Mouse (Mus musculus): Measurements from ENCODE around the gene Setdb2. TPM values are rescaled to one million over a fixed set of nuclear protein-coding genes. Genes with fewer than 3 reads are reported as not detected.
"Not testable (repeated sequence)": the region's sequence is repeated elsewhere in the genome, so short reads cannot be mapped to it uniquely, and the experiment has no call there.

Gene Setdb2
- total RNA-seq, 2 experiments from 2014 or later, result 3.8 to 4.0 TPM

- DNase-seq (ENCODE audit: extremely low spot score in 1 of 2, low spot score in 2 of 2), result no peak
- intact Hi-C loops (cut with DNase I), result no loop called here
Measured at GRCm38 (mm10) chr14:59395281-59395680, 45.4 kb downstream of the Setdb2 start, which contains the start of gene Phf11c. TSS of gene Phf11c (minus strand) at chr14:59395381.

DNA sequence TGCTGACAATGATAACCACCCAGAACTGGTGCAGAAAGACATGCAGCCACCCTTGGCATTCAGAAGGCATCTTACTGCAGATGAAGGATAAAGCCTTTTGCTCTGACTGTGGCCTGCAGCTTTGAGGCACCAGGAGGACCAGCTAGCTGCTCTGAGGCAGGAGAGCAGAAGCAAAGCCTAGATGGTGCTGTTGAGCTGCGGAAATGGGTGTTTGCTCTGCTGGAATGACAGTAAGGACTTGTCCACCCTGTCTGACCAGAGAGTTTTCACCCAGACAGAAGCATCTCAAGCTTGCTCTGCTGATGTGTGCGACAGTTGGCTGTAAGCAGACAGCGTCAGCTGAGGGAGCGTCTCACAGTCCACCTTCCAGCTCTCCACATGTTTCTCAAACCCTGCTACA is 50.5 kb downstream of the Setdb2 start:
- DNase-seq (ENCODE audit: extremely low spot score in 1 of 2, low spot score in 2 of 2), result peak in 1 of 2 experiments; percentile 14
- intact Hi-C loops (cut with DNase I), result not testable (repeated sequence)

DNA sequence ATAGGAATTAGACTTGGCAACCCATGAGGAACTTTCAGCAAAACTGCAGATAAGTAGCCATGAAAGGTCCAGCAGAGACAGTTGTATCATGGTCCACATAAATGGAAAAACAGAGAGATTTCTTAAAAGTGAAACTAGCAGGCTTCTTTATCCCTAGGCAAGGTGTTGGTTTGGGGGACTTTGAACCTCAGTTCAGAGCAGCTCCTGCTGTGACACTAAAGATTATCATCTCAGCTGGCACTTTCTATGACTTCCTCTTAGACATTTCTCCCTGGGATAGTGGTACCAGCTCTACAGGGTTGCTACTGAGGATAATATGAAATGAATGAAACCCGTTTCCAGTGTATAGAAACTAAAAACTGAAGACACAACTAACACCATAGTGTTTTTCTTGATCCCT is 51.2 kb downstream of the Setdb2 start:
- intact Hi-C loops (cut with DNase I), result loop anchor here (5.0 kb wide), 1 partner anchor 168 kb away; no protein-coding TSS in a partner anchor
- no peak for DNase-seq (ENCODE audit: extremely low spot score in 1 of 2, low spot score in 2 of 2)

- intact Hi-C loops (cut with DNase I), result no loop called here
Measured at GRCm38 (mm10) chr14:59370348-59371068, 70.2 kb downstream of the Setdb2 start.

DNA sequence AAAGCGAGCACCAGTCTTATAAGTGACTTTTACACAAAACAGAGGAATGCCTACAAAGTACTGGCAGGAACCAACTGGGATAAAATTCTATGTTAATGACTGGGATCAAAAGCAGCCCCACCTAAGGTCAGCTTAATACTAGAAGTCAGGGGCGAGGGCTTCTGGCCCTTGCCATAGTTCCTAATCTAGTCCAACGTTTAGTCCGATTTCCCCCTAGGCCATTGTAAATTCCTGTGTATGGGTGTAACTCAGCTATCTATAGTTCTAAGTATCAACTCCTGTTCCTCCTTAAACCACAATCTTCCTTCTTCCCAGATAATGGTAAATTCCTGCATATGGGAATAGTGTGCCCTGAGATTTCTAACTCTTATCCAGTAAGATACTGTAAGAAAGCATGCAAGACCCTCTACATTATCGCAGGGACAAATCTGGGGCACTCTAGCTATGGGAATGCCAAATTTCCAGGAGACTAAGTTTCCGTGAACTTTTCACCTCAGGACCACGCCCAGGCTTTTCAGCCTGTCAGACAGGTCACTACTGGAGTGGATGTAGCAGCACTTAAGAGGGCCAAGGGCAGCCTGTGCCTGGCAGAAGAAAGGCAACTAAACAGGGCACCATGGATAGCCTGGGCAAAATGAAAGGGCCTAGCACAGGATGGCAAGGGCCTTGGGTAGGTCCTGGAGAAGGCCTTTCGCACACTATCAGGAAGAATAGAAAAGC is 74.1 kb downstream of the Setdb2 start:
- no peak for DNase-seq (ENCODE audit: extremely low spot score in 1 of 2, low spot score in 2 of 2)
- intact Hi-C loops (cut with DNase I), result no loop called here

More at GRCm38 (mm10) chr14:59370348-59371068, 70.2 kb downstream of the Setdb2 start:
- DNase-seq (ENCODE audit: extremely low spot score in 1 of 2, low spot score in 2 of 2), result no peak

DNA sequence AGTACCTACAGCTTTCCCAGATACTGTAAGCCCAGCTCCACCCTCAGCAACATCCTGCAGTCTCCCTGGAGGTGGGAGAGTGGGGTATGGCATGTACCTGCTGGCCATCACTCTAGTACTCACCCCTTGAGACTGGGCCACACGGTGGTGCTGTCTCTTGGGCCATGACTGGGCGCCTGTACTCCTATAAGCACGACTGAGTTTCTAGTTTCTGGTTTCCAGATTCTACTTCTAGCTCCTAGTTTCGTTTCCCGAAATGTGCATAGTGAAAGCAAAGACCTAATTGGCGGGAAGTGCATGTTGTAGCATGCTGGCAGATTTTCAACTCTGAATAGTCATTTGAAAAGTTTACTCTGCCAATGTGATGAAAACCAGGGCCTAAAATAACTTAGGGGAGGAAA is 75.4 kb downstream of the Setdb2 start, which contains the start of gene Phf11d:
Phf11d (minus strand) TSS at position 227 of the 401 bp plus-strand sequence.
- DNase-seq (ENCODE audit: extremely low spot score in 1 of 2, low spot score in 2 of 2), result peak; percentile 4 to 27
- intact Hi-C loops (cut with DNase I), result no loop called here

Other genes with a start within 250 kb of the Setdb2 start
- gene Rcbtb1, start 239.7 kb downstream of the Setdb2 start, total RNA-seq (2021), result 10 to 100 TPM; 23.2 to 26.2 TPM
- not detected for gene Gm6904, start 180.7 kb downstream of the Setdb2 start, total RNA-seq (2021)
- not detected for gene Phf11a, start 143.4 kb downstream of the Setdb2 start, total RNA-seq (2021)
- not detected for gene Phf11b, start 99.5 kb downstream of the Setdb2 start, total RNA-seq (2021)
- under 1 TPM; 0.47 to 0.51 TPM for gene Phf11d, start 75.4 kb downstream of the Setdb2 start, total RNA-seq (2021)
- gene Phf11c, start 45.5 kb downstream of the Setdb2 start, total RNA-seq (2021), result under 1 TPM; 0.39 to 0.59 TPM
- 10 to 100 TPM; 19.3 to 22.0 TPM for gene Cab39l, start 88 bp upstream of the Setdb2 start, total RNA-seq (2021)
- gene Cdadc1, start 157.1 kb upstream of the Setdb2 start, total RNA-seq (2021), result 10 to 100 TPM; 39.3 to 49.8 TPM
- gene Shisa2, start 184.4 kb upstream of the Setdb2 start, total RNA-seq (2021), result 1 to 10 TPM; 2.6 to 2.9 TPM

All from left cerebral cortex, postnatal 10 days (tissue).